Mouse (Mus musculus) kidney, adult 2 months (tissue): ENCODE measurements around the gene Gnb1l.

Source experiments
- CTCF ChIP-seq: fragments of 200-500 bp; conservative IDR thresholded peaks from 2 replicates; pipeline ENCODE4 v1.5.1; 2011; ENCODE audit warnings: low read depth, mild to moderate bottlenecking, control low read depth, low read length, moderate library complexity, mixed read lengths; ENCODE audit not compliant: insufficient read depth, insufficient read length
- POLR2A ChIP-seq: fragments of 200-500 bp; IDR thresholded peaks from one replicate; pipeline ENCODE4 v1.6.1; 2011; ENCODE audit warnings: low read depth, low read length, control low read depth

DNA sequence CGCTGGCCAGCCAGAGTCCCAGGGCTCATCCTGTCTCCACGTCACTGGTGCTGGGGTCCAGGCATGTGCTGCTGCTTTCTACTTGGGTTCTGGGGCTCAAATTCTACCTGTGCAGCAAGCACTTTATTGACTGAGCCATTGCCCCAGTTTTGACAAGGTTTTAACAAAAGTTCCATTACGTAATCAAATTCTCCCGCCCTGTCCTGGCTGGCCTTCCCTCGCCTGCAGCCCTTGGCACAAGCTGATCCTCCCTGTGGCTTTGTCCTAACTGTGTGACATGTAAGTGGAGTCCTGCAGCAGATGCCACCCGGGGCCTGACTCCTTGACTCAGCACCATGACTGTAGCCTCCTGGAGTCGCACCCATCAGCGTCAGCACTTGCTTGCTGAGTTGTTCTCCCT is 75.7 kb downstream of the Gnb1l start:
- TF ChIP-seq POLR2A (no peak), CTCF (no peak)
